Mouse (Mus musculus) heart, postnatal 0 days (tissue): Measurements from ENCODE around the gene Rai14. TPM values are rescaled to one million over a fixed set of nuclear protein-coding genes. Genes with fewer than 3 reads are reported as not detected.

Experiments
- ATAC-seq: fragments of 200-750 bp; cut with Nextera tagmentation; 2 replicates; pipeline ENCODE4 v1.8.0; 2017; ENCODE audit warnings: low read depth, moderate number of reproducible peaks, moderate library complexity; ENCODE audit not compliant: insufficient read depth
- DNase-seq: peaks from one replicate; pipeline ENCODE4 v3.0.0-alpha.2; 2016; ENCODE audit warnings: low spot score
- H3K27ac ChIP-seq: fragments of 300-500 bp; sonication (generic); 2 replicates; pipeline ENCODE4 v1.5.1; 2014; ENCODE audit warnings: low read depth, mild to moderate bottlenecking
- H3K27me3 ChIP-seq: fragments of 300-500 bp; sonication (generic); 2 replicates; pipeline ENCODE4 v1.6.1; 2014; ENCODE audit warnings: low read length, mixed read lengths; ENCODE audit not compliant: control insufficient read depth, insufficient read depth
- H3K36me3 ChIP-seq: fragments of 300-500 bp; sonication (generic); replicated peaks from 2 replicates; pipeline ENCODE4 v1.6.1; 2014; ENCODE audit warnings: low read length, mixed read lengths; ENCODE audit not compliant: control insufficient read depth, insufficient read depth
- H3K4me1 ChIP-seq: fragments of 300-500 bp; sonication (generic); 2 replicates; pipeline ENCODE4 v1.6.1; 2014; ENCODE audit warnings: antibody characterized with exemption; ENCODE audit not compliant: control insufficient read depth, insufficient read depth
- H3K4me2 ChIP-seq: fragments of 300-500 bp; sonication (generic); 2 replicates; pipeline ENCODE4 v1.6.1; 2014; ENCODE audit warnings: low read depth, mild to moderate bottlenecking, low read length, moderate library complexity
- H3K4me3 ChIP-seq: fragments of 300-500 bp; sonication (generic); 2 replicates; pipeline ENCODE4 v1.5.1; 2014; ENCODE audit warnings: low read depth, low read length
- H3K9ac ChIP-seq: fragments of 300-500 bp; sonication (generic); replicated peaks from 2 replicates; pipeline ENCODE4 v1.6.1; 2014; ENCODE audit warnings: low read depth, low read length, mixed read lengths
- H3K9me3 ChIP-seq: fragments of 300-500 bp; sonication (generic); replicated peaks from 2 replicates; pipeline ENCODE4 v1.6.1; 2016; ENCODE audit warnings: low read length; ENCODE audit not compliant: control insufficient read depth
- CTCF ChIP-seq: IDR thresholded peaks from 2 replicates; pipeline ENCODE4 v1.5.1; 2016; ENCODE audit warnings: antibody characterized with exemption, control low read depth, low read depth
- EP300 ChIP-seq: IDR thresholded peaks from 2 replicates; pipeline ENCODE4 v1.6.1; 2016; ENCODE audit warnings: antibody characterized with exemption, low read depth
- WGBS: fragments of 180-500 bp; shearing (Covaris S2); extraction: QIAGEN DNeasy Blood & Tissue Kit; methylation state at CpG from one replicate; pipeline ENCODE4 v1.1.7; 2014; 5-methylcytosine and 5-hydroxymethylcytosine counted together
- polyA plus RNA-seq: library from polyadenylated mRNA; unstranded; fragments of >200 nt; fragmentation: Nextera tagmentation; extraction: Ambion mirVana; gene quantifications from 2 replicates; pipeline ENCODE4 v1.2.1, GENCODE M21; 2015
- total RNA-seq: library from RNA; depleted of rRNA; stranded (reverse); fragments of >200 nt; gene quantifications from 2 replicates; pipeline ENCODE4 v1.2.3, GENCODE M21; 2014; ENCODE audit warnings: low replicate concordance

Rai14 gene
- total and polyA plus RNA-seq, 2 experiments from 2014 or later: 4.1 to 8.9 TPM

- no peak overlapping the region for H3K4me2 ChIP-seq
- ATAC-seq: no peak
- H3K36me3 ChIP-seq: no peaks in the 10 kb centered on the region
- no peak overlapping the region for H3K4me3 ChIP-seq
- peaks cover 4% of the 10 kb centered on the region; the same call in 1 of the 2 replicates for H3K4me1 ChIP-seq
- H3K9me3 ChIP-seq: no peaks in the 10 kb centered on the region
- no peak for DNase-seq
- no peaks in the 10 kb centered on the region for H3K27me3 ChIP-seq
- TF ChIP-seq EP300 (no peak), CTCF (no peak)
- H3K27ac ChIP-seq: no peak overlapping the region
- WGBS: 61% methylated on average over 6 of the region's 6 CpGs
- no peak overlapping the region for H3K9ac ChIP-seq
These were observed 80.2 kb downstream of the Rai14 start for GRCm38 (mm10) chr15:10634176-10634575.

DNA sequence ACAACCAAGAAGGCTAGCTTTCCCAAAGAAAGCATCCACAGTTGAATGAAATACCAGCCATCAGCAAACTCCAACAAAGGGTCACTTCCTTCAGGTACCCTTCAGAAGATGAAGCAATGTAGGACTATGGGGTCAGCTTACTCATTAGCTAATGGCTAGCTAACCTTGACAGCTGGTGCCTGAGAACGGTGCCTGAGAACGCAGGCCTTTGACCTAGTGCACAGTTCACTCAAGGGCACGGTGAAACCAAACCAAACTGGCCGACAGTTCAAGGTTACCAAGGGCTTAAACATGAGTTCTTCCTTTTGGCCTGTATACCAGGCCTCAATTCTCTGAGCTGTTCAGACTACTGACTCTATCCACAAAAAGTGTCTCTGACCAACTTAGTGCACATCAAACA lies 81.0 kb downstream of the Rai14 start:
- ATAC-seq: no peak
- no peak overlapping the region for H3K9ac ChIP-seq
- no peak overlapping the region for H3K4me2 ChIP-seq
- TF ChIP-seq CTCF (no peak), EP300 (no peak)
- H3K36me3 ChIP-seq: no peaks in the 10 kb centered on the region
- DNase-seq: no peak
- no peaks in the 10 kb centered on the region for H3K9me3 ChIP-seq
- no peaks in the 10 kb centered on the region for H3K27me3 ChIP-seq
- peaks cover 4% of the 10 kb centered on the region; the same call in 1 of the 2 replicates for H3K4me1 ChIP-seq
- H3K4me3 ChIP-seq: no peak overlapping the region
- WGBS: 92% methylated on average over 4 of the region's 4 CpGs
- no peak overlapping the region for H3K27ac ChIP-seq

DNA sequence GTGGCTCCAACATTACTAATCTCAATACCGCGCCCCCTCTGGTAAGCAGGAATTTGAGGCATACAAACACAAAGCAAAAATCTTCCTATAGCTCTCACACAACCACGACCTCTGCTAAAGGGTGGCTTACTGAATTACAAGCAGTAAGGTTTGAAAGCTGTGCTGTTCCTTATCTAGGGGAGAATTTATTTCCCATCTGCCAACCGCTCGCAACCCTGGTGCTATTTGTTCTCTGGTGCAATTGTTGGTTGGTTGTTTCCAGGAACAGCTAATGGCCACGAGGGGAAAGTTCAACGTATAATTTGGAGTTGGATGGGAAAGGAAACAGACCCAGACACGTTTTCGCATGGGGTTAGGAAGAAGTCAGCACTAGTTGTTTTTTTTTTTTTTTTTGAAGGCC lies 81.8 kb downstream of the Rai14 start:
- ATAC-seq (no peak), DNase-seq (no peak)
- Histone ChIP-seq H3K4me3 (no peak overlapping the region), H3K36me3 (no peaks in the 10 kb centered on the region), H3K27ac (no peak overlapping the region), H3K4me1 (peaks cover 4% of the 10 kb centered on the region; the same call in 1 of the 2 replicates), H3K9me3 (no peaks in the 10 kb centered on the region), H3K4me2 (no peak overlapping the region), H3K27me3 (no peaks in the 10 kb centered on the region), H3K9ac (no peak overlapping the region)
- 87% methylated on average over 9 of the region's 9 CpGs for WGBS
- no peak for TF ChIP-seq CTCF
- TF ChIP-seq EP300: no peak

- H3K4me2 ChIP-seq: no peak overlapping the region
- H3K27ac ChIP-seq: no peak overlapping the region
- peaks cover 4% of the 10 kb centered on the region; the same call in 1 of the 2 replicates for H3K4me1 ChIP-seq
- WGBS: 93% methylated on average over 8 of the region's 8 CpGs
- TF ChIP-seq CTCF: no peak
- TF ChIP-seq EP300: no peak
- ATAC-seq (no peak), DNase-seq (no peak)
- H3K4me3 ChIP-seq: no peak overlapping the region
- H3K36me3 ChIP-seq: no peaks in the 10 kb centered on the region
- no peaks in the 10 kb centered on the region for H3K27me3 ChIP-seq
- H3K9me3 ChIP-seq: no peaks in the 10 kb centered on the region
- no peak overlapping the region for H3K9ac ChIP-seq
These were observed 82.4 kb downstream of the Rai14 start for GRCm38 (mm10) chr15:10632060-10632459.

DNA sequence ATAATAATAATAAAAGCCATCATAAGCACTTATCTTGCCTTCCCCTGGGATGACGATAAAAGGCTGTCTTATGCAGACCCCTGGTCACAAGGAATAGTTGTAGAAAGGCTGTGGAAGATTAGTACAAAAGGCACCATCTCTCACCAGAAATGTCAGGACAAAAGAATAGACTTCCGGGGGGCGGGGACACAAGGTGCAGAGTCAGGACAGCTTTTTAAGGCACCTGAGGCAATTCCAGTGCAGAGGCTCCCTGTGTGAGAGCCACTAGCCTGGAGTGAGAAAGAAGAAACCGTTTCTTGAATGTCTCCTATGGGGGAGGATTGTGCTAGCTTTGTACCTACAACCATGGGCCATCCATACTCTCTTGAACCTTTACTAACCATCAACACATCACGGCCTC lies 82.9 kb downstream of the Rai14 start:
- Histone ChIP-seq H3K4me2 (no peak overlapping the region), H3K4me3 (no peak overlapping the region), H3K36me3 (no peaks in the 10 kb centered on the region), H3K9ac (no peak overlapping the region), H3K27me3 (no peaks in the 10 kb centered on the region), H3K27ac (no peak overlapping the region), H3K9me3 (no peaks in the 10 kb centered on the region), H3K4me1 (peaks cover 4% of the 10 kb centered on the region; the same call in 1 of the 2 replicates)
- 85% methylated on average over 5 of the region's 5 CpGs for WGBS
- ATAC-seq (no peak), DNase-seq (no peak)
- TF ChIP-seq EP300 (no peak), CTCF (no peak)

DNA sequence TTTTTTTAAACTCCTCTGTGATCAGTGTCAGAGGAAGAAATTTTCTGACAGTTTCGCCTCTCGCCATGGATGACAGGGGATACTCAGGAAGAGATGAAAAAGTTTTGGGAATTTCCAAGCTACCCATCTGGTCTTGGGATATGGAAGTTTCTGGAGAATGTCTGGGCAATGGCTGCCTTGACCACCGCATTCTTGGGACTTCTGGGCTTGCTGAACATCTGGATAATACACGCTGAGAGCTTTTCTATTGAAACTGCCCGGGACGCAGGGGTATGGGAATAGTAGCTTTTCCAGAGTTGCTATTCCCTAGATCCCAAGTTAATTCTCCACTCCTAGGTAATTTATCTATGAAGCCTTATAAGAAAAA lies 85.5 kb downstream of the Rai14 start:
- H3K36me3 ChIP-seq: no peaks in the 10 kb centered on the region
- DNase-seq: no peak
- H3K27ac ChIP-seq: no peak overlapping the region

More for the DNA sequence above, 85.5 kb downstream of the Rai14 start:
- H3K27me3 ChIP-seq: no peaks in the 10 kb centered on the region
- no peak overlapping the region for H3K4me3 ChIP-seq
- H3K9me3 ChIP-seq: no peaks in the 10 kb centered on the region
- no peaks in the 10 kb centered on the region for H3K4me1 ChIP-seq
- TF ChIP-seq EP300 (no peak), CTCF (no peak)
- 85% methylated on average over 6 of the region's 6 CpGs for WGBS
- no peak overlapping the region for H3K9ac ChIP-seq
- no peak overlapping the region for H3K4me2 ChIP-seq
- ATAC-seq: no peak
